ENCODE assay signal across 23 mouse cellular contexts in the genomic region with DNA sequence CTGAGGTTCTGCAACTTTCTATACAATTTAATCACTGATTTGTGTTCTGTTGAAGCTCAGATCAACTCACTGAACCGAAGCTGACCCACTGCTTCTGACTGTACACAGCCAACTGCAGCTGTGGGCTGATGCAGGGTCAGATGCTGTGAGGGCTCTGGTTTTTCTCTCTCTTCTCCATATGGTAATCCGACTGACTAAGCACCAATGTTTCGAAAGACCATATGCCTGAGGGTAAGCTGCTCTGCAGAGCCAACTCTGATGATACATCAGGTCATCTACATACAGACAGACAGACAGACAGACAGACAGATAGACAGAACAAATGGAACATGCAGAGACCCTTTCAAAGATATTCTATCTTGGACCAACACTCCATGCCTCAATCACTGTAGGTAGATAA.
A peak's percentile ranks its signal among the peaks of the same experiment; 100 is the strongest.
DNase-seq lines count a peak whose midpoint lies in the region; TF ChIP-seq lines count a peak whose summit lies in the region.
"Had no signal": no experiment of that assay in that cellular context is flagged by ENCODE, and none has a peak within 500 bp of the region (broad histone marks: within the 10 kb centered on the region; RNA-seq: fewer than 3 reads in every experiment).

No protein-coding gene starts in this region.

- intact Hi-C loops in heart, adult 2 months (cut with DNase I), result no loop called here

- no peaks in the 10 kb centered on the region for H3K27me3 ChIP-seq in heart, embryonic 10.5 days (ENCODE audit: insufficient read depth, poor library complexity, severe bottlenecking)
- H3K27me3 ChIP-seq in heart, adult 2 months (ENCODE audit: control insufficient read depth, insufficient read depth, low read length), result no peaks in the 10 kb centered on the region
- H3K27me3 ChIP-seq in embryonic facial prominence, embryonic 10.5 days (replicated peaks; ENCODE audit: low read depth, poor library complexity, severe bottlenecking), result no peaks in the 10 kb centered on the region
- H3K27me3 ChIP-seq: CH12.LX; embryonic facial prominence, embryonic 12.5 days; forebrain, embryonic 13.5 days; forebrain, embryonic 15.5 days had no signal

- no peak for TF ChIP-seq POLR2A in heart, adult 2 months (IDR thresholded peaks at IDR 0.05; ENCODE audit: insufficient read depth, low read depth, low read length)

- TF ChIP-seq EP300 in heart, adult 2 months (IDR thresholded peaks at IDR 0.05; ENCODE audit: insufficient read depth, low read depth, low read length), result no peak

- H3K27ac ChIP-seq in heart, embryonic 10.5 days, result no peak overlapping the region
- no peak overlapping the region for H3K27ac ChIP-seq in heart, adult 2 months
- H3K27ac ChIP-seq in embryonic facial prominence, embryonic 10.5 days (replicated peaks), result no peak overlapping the region
- H3K27ac ChIP-seq: embryonic facial prominence, embryonic 12.5 days; forebrain, embryonic 13.5 days; forebrain, embryonic 15.5 days had no signal

- peaks cover 19% of the 10 kb centered on the region for H3K4me1 ChIP-seq in heart, embryonic 10.5 days
- H3K4me1 ChIP-seq in heart, adult 2 months (ENCODE audit: control insufficient read depth, insufficient read depth, low read length), result no peaks in the 10 kb centered on the region
- H3K4me1 ChIP-seq in embryonic facial prominence, embryonic 10.5 days, result peaks cover 14% of the 10 kb centered on the region

- H3K79me2 ChIP-seq in heart, adult 2 months (replicated peaks; ENCODE audit: control insufficient read depth, insufficient read depth, low read length), result no peaks in the 10 kb centered on the region

- peak; percentile 28 for DNase-seq in heart, embryonic 10.5 days (ENCODE audit: low spot score)
- no peak for DNase-seq in heart, adult 2 months
- DNase-seq in testis, postnatal 10 days (ENCODE audit: low spot score), result peak; percentile 17
- no peak for DNase-seq in testis, postnatal 14 days (ENCODE audit: low spot score)
- DNase-seq in NIH3T3 (ENCODE audit: low read depth), result peak; percentile 76
- DNase-seq in embryonic facial prominence, embryonic 10.5 days (ENCODE audit: low spot score), result no peak
- DNase-seq: adrenal gland, adult 2 months; adrenal gland, postnatal 10 days; adrenal gland, postnatal 25 days; B cell, adult 2 months; cerebellum, adult 11 months; cerebellum, adult 18-20 months; cerebellum, adult 8-10 months; cerebellum, adult 9-11 months; cerebellum, postnatal 14 days; cerebellum, postnatal 36 days; embryo, embryonic 11 days; forebrain, postnatal 0 days had no signal

- H3K36me3 ChIP-seq in heart, embryonic 10.5 days, result no peaks in the 10 kb centered on the region
- no peaks in the 10 kb centered on the region for H3K36me3 ChIP-seq in heart, adult 2 months (ENCODE audit: control insufficient read depth, insufficient read depth, low read length)
- H3K36me3 ChIP-seq in embryonic facial prominence, embryonic 10.5 days (replicated peaks), result no peaks in the 10 kb centered on the region
- H3K36me3 ChIP-seq: embryonic facial prominence, embryonic 12.5 days; forebrain, embryonic 15.5 days; G1E had no signal

- no peak for TF ChIP-seq CTCF in heart, adult 2 months (IDR thresholded peaks at IDR 0.05)

- WGBS in heart, embryonic 10.5 days, result 74% methylated on average over 3 of the region's 3 CpGs
- WGBS in heart, adult 2 months, result 80% methylated on average over 3 of the region's 3 CpGs
- WGBS in embryonic facial prominence, embryonic 10.5 days, result 82% methylated on average over 3 of the region's 3 CpGs

- no peak overlapping the region for H3K4me3 ChIP-seq in heart, embryonic 10.5 days
- no peak overlapping the region for H3K4me3 ChIP-seq in heart, adult 2 months
- H3K4me3 ChIP-seq in embryonic facial prominence, embryonic 10.5 days, result no peak overlapping the region
- H3K4me3 ChIP-seq: embryonic facial prominence, embryonic 12.5 days; forebrain, embryonic 13.5 days; forebrain, embryonic 15.5 days had no signal

- no peak overlapping the region for H3K9ac ChIP-seq in heart, adult 2 months (ENCODE audit: low read depth, low read length)
- H3K9ac ChIP-seq: embryonic facial prominence, embryonic 12.5 days; forebrain, embryonic 13.5 days; forebrain, embryonic 15.5 days; forebrain, postnatal 0 days had no signal

- no peaks in the 10 kb centered on the region for H3K9me3 ChIP-seq in heart, embryonic 10.5 days
- H3K9me3 ChIP-seq in embryonic facial prominence, embryonic 10.5 days, result no peaks in the 10 kb centered on the region
- H3K9me3 ChIP-seq: embryonic facial prominence, embryonic 12.5 days; forebrain, embryonic 13.5 days; forebrain, embryonic 15.5 days; G1E had no signal

Comparison
In these comparisons a context has a peak if more than half of its experiments do, and no peak if none do; other contexts are left out.
1. DNase-seq: peak in heart, embryonic 10.5 days (single experiment), testis, postnatal 10 days (single experiment) and NIH3T3 (single experiment); none in heart, adult 2 months (0 of 2), testis, postnatal 14 days (single experiment) and embryonic facial prominence, embryonic 10.5 days (single experiment).